Mouse (Mus musculus): ENCODE data around the gene Arid5b. TPM values are rescaled to one million over a fixed set of nuclear protein-coding genes. Genes with fewer than 3 reads are reported as not detected.
A peak's percentile ranks its signal among the peaks of the same experiment; 100 is the strongest.

Arid5b gene
- polyA plus RNA-seq, 1 experiment from 2014 or later = 34.0 TPM

DNA sequence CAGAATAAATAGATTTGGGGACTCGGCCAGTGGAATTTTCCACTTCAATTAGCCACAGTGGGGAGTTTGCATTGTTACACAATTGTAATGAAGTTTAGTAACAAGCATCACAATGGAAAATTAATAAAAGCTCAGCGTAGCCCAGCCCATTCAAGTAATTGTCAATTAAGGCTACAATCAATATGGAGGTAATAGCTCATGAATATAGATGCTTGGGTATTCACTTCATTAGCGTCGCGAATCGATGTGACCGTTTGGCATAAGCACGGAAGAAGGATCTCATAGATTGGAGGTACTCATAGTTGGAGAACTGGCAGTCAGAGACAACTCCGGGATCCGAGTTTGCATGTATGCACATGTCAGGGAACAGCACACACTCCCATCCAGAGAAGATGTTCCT is 214.0 kb downstream of the Arid5b start:
- no peak for ATAC-seq (ENCODE audit: low FRiP score, low TSS enrichment)
- 85% methylated on average over 10 of the region's 10 CpGs for WGBS
- no peak overlapping the region for H3K27ac ChIP-seq (ENCODE audit: low read length)
- no peak overlapping the region for H3K4me3 ChIP-seq (ENCODE audit: low read length)
- H3K9me3 ChIP-seq (ENCODE audit: low read length) = no peaks in the 10 kb centered on the region
- no peaks in the 10 kb centered on the region for H3K27me3 ChIP-seq (ENCODE audit: insufficient read depth, low read length)
- H3K36me3 ChIP-seq (ENCODE audit: insufficient read depth, low read length) = no peaks in the 10 kb centered on the region
- no peak overlapping the region for H3K9ac ChIP-seq (replicated peaks; ENCODE audit: low read length)
- H3K4me2 ChIP-seq (replicated peaks; ENCODE audit: low read depth, low read length) = no peak overlapping the region
- H3K4me1 ChIP-seq (ENCODE audit: insufficient read depth, low read length) = peaks cover 12% of the 10 kb centered on the region; the same call in 1 of the 2 replicates

DNA sequence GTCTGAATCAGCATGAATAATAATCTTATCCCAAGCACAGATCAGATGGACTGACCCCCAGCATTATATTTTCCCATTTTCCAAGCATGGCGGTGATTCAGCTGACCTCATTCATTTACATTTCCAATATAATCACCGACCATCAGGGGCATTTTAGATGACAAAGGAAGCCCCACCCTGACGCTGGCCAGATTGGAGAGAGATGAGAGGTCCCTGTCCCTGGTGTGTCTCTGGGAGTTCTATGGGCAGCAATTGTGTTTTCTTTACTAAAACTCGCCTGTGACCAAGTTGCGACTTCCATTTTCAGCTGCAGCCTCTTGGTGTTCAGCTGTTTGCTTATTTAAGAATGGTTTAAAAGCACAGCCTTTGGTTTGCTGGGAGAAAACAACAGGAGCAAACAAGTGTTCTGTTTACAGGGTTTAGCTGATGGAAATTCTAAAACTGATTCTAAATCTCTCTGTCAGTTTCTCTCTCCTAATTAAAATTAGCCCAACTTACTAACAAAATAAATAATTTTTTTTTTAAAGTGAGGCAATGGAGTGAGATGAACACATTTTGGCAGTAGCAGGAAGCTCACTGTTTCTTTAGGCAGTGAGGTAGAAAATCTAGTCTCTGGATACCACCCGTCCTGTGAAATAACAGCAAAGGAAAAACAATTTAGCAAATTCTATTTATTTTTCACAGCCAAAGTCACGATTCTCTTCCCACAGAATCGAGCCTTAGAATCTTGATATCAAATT is 214.6 kb downstream of the Arid5b start:
- no peak overlapping the region for H3K27ac ChIP-seq (ENCODE audit: low read length)
- 45% methylated on average over 8 of the region's 8 CpGs for WGBS
- H3K9ac ChIP-seq (replicated peaks; ENCODE audit: low read length) = no peak overlapping the region
- no peak overlapping the region for H3K4me3 ChIP-seq (ENCODE audit: low read length)
- no peaks in the 10 kb centered on the region for H3K27me3 ChIP-seq (ENCODE audit: insufficient read depth, low read length)
- no peak for ATAC-seq (ENCODE audit: low FRiP score, low TSS enrichment)
- H3K4me2 ChIP-seq (replicated peaks; ENCODE audit: low read depth, low read length) = no peak overlapping the region
- peaks cover 12% of the 10 kb centered on the region; the same call in 1 of the 2 replicates for H3K4me1 ChIP-seq (ENCODE audit: insufficient read depth, low read length)
- no peaks in the 10 kb centered on the region for H3K36me3 ChIP-seq (ENCODE audit: insufficient read depth, low read length)
- H3K9me3 ChIP-seq (ENCODE audit: low read length) = no peaks in the 10 kb centered on the region

DNA sequence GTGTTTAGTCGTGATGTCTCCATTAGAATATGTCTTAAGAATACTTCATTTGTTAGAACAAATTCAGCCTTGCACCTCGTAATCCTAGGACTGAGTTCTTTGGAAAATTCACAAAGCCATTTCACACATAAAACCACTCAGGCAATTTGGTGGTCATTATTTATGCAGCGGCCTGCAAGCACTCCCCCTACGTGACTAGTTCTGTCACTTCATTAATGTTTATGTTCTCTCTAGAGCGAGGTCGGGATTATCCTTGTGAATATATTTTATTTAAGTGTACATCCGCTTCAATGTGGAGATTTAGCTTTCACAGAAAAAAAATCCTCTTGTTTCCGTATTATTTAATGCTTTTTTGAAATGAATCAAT is 217.3 kb downstream of the Arid5b start:
- no peak overlapping the region for H3K4me3 ChIP-seq (ENCODE audit: low read length)
- peak overlapping the region; percentile 37 for H3K4me2 ChIP-seq (replicated peaks; ENCODE audit: low read depth, low read length)
- ATAC-seq (ENCODE audit: low FRiP score, low TSS enrichment) = no peak
- H3K27me3 ChIP-seq (ENCODE audit: insufficient read depth, low read length) = no peaks in the 10 kb centered on the region
- peak overlapping the region; percentile 5; the same call in 1 of the 2 replicates for H3K9ac ChIP-seq (replicated peaks; ENCODE audit: low read length)
- H3K27ac ChIP-seq (ENCODE audit: low read length) = peak overlapping the region; percentile 83
- no peaks in the 10 kb centered on the region for H3K36me3 ChIP-seq (ENCODE audit: insufficient read depth, low read length)
- H3K9me3 ChIP-seq (ENCODE audit: low read length) = peaks cover 3% of the 10 kb centered on the region; the same call in 1 of the 2 replicates
- 26% methylated on average over 8 of the region's 8 CpGs for WGBS
- H3K4me1 ChIP-seq (ENCODE audit: insufficient read depth, low read length) = peaks cover 12% of the 10 kb centered on the region; the same call in 1 of the 2 replicates

DNA sequence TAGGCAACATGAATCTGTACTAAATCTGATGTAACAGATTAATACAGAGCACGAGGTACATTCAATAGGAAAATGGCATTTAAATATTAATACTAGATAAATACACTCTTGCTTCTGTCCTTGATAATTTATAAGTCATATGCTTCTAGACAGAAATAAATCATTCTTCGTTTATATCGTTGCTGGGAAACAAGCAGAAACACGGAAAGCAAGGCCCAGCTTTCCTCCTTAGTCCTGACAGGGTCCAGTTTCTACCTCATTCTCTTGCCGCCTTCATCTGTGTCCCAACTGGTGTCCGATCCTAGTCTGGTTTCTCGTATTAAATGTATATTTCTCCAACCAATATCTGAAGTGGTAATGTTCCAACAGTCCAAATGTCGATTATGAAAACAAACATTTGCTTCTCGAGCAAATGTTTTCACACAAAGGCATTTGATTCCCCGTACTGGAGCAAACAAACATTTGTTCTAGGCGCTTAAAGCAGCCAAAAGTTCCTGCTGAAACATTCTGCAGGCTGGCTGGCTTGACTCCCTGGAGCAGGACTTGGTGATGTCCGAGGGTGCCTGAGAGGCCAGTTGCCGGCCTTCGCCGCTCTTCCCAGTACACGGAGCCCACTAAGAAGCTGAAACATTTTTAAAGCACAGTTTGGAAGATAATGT is 217.8 kb downstream of the Arid5b start:
- ATAC-seq (ENCODE audit: low FRiP score, low TSS enrichment) = no peak
- peak overlapping the region; percentile 5; the same call in 1 of the 2 replicates for H3K9ac ChIP-seq (replicated peaks; ENCODE audit: low read length)
- no peaks in the 10 kb centered on the region for H3K36me3 ChIP-seq (ENCODE audit: insufficient read depth, low read length)
- H3K4me1 ChIP-seq (ENCODE audit: insufficient read depth, low read length) = peaks cover 12% of the 10 kb centered on the region; the same call in 1 of the 2 replicates
- H3K27me3 ChIP-seq (ENCODE audit: insufficient read depth, low read length) = no peaks in the 10 kb centered on the region
- peak overlapping the region; percentile 83 for H3K27ac ChIP-seq (ENCODE audit: low read length)
- peaks cover 3% of the 10 kb centered on the region; the same call in 1 of the 2 replicates for H3K9me3 ChIP-seq (ENCODE audit: low read length)
- no peak overlapping the region for H3K4me3 ChIP-seq (ENCODE audit: low read length)
- peak overlapping the region; percentile 37 for H3K4me2 ChIP-seq (replicated peaks; ENCODE audit: low read depth, low read length)
- 31% methylated on average over 16 of the region's 16 CpGs for WGBS

DNA sequence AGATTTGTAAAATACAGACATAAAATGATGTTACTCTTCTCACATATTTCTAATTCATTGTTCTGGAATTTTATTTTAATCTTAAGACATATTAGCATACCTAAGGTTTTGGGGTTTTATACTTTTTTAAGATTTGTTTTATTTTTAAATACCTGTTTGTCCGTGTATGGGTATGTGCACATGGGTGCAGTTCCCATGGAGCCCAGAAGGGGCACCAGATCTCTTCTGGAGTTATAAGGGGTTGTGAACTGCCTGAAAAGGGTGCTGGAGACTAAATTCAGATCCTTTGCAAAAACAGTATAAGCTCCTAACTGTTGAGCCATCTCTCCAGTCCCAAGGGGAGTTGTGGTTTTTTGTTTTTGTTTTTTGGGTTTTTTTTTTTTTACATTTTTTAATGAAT is 220.2 kb downstream of the Arid5b start:
- peaks cover 3% of the 10 kb centered on the region; the same call in 1 of the 2 replicates for H3K9me3 ChIP-seq (ENCODE audit: low read length)
- WGBS = 96% methylated on average over 1 of the region's 1 CpGs

DNA sequence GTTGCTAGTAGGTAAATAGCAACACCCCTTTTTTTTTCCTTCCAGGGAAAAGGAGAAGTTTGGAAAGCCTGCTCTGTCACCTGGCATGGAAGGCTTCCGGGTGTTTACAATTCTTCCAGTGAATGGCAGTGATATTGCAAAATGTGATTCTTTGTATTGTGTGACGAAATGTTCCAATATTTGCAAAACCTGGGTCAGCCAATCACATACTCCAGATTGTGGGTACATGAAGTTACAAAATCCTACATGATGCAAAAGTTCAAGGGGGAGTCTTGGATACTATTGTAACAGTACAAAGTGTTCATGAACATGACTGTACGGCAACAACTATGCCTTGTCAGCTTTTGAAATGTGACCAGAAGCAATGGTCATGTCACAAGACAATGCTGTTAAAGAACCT is 220.7 kb downstream of the Arid5b start:
- WGBS = 87% methylated on average over 3 of the region's 3 CpGs
- H3K9me3 ChIP-seq (ENCODE audit: low read length) = peaks cover 3% of the 10 kb centered on the region; the same call in 1 of the 2 replicates
- H3K36me3 ChIP-seq (ENCODE audit: insufficient read depth, low read length) = no peaks in the 10 kb centered on the region
- peaks cover 8% of the 10 kb centered on the region; the same call in 1 of the 2 replicates for H3K4me1 ChIP-seq (ENCODE audit: insufficient read depth, low read length)
- H3K27me3 ChIP-seq (ENCODE audit: insufficient read depth, low read length) = no peaks in the 10 kb centered on the region
- H3K4me2 ChIP-seq (replicated peaks; ENCODE audit: low read depth, low read length) = no peak overlapping the region
- H3K27ac ChIP-seq (ENCODE audit: low read length) = no peak overlapping the region
- no peak overlapping the region for H3K4me3 ChIP-seq (ENCODE audit: low read length)
- ATAC-seq (ENCODE audit: low FRiP score, low TSS enrichment) = no peak
- no peak overlapping the region for H3K9ac ChIP-seq (replicated peaks; ENCODE audit: low read length)

More for the DNA sequence above, 220.2 kb downstream of the Arid5b start:
- H3K4me2 ChIP-seq (replicated peaks; ENCODE audit: low read depth, low read length) = no peak overlapping the region
- no peak overlapping the region for H3K4me3 ChIP-seq (ENCODE audit: low read length)
- H3K27me3 ChIP-seq (ENCODE audit: insufficient read depth, low read length) = no peaks in the 10 kb centered on the region
- H3K9ac ChIP-seq (replicated peaks; ENCODE audit: low read length) = no peak overlapping the region
- H3K4me1 ChIP-seq (ENCODE audit: insufficient read depth, low read length) = peaks cover 8% of the 10 kb centered on the region; the same call in 1 of the 2 replicates
- no peak for ATAC-seq (ENCODE audit: low FRiP score, low TSS enrichment)
- no peaks in the 10 kb centered on the region for H3K36me3 ChIP-seq (ENCODE audit: insufficient read depth, low read length)
- no peak overlapping the region for H3K27ac ChIP-seq (ENCODE audit: low read length)

DNA sequence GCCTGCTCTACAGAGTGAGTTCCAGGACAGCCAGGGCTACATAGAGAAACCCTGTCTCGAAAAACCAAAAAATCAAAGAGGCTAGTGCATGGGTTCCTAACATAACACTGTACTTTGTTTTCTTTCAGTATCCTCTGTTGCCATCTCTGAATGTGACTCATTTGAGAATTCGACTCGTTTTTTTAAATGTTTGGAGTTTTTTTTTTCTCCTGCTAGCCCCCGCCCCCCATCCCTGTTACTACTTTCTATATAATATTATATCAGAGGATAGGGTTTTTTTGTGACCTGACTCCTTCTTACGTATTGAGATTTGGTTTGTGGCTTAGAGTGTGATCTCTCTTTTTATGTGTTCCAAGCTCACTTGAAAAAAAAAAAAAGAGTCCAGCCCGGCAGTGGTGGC is 223.8 kb downstream of the Arid5b start:
- ATAC-seq (ENCODE audit: low FRiP score, low TSS enrichment) = no peak
- 83% methylated on average over 6 of the region's 6 CpGs for WGBS
- Histone ChIP-seq H3K27me3 (ENCODE audit: insufficient read depth, low read length) (no peaks in the 10 kb centered on the region), H3K36me3 (ENCODE audit: insufficient read depth, low read length) (no peaks in the 10 kb centered on the region), H3K4me3 (ENCODE audit: low read length) (no peak overlapping the region), H3K9me3 (ENCODE audit: low read length) (peaks cover 3% of the 10 kb centered on the region; the same call in 1 of the 2 replicates), H3K27ac (ENCODE audit: low read length) (no peak overlapping the region), H3K4me2 (replicated peaks; ENCODE audit: low read depth, low read length) (no peak overlapping the region), H3K4me1 (ENCODE audit: insufficient read depth, low read length) (no peaks in the 10 kb centered on the region), H3K9ac (replicated peaks; ENCODE audit: low read length) (no peak overlapping the region)

DNA sequence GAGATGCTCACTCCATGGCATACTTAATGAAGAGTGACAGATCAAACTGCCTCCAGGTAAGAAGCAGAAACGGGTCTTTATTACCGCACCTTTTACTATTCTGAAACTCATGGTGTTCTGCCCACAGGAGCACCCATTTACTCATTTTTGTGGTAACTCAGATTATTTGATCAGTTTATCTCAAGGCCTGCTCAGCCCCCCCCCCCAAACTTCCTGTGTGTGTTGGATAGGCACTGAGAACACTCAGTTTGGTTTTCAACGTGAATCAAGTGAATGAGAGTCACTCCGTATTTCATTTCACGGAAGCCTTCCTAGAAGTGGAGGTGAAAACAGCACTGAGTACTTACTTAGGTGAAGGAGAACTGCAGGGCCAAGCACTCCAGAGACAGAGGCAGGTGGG is 224.4 kb downstream of the Arid5b start:
- Histone ChIP-seq H3K9ac (replicated peaks; ENCODE audit: low read length) (no peak overlapping the region), H3K36me3 (ENCODE audit: insufficient read depth, low read length) (no peaks in the 10 kb centered on the region), H3K4me3 (ENCODE audit: low read length) (no peak overlapping the region), H3K27me3 (ENCODE audit: insufficient read depth, low read length) (no peaks in the 10 kb centered on the region), H3K4me1 (ENCODE audit: insufficient read depth, low read length) (no peaks in the 10 kb centered on the region), H3K27ac (ENCODE audit: low read length) (no peak overlapping the region), H3K9me3 (ENCODE audit: low read length) (peaks cover 3% of the 10 kb centered on the region; the same call in 1 of the 2 replicates), H3K4me2 (replicated peaks; ENCODE audit: low read depth, low read length) (no peak overlapping the region)
- 83% methylated on average over 5 of the region's 5 CpGs for WGBS
- no peak for ATAC-seq (ENCODE audit: low FRiP score, low TSS enrichment)

DNA sequence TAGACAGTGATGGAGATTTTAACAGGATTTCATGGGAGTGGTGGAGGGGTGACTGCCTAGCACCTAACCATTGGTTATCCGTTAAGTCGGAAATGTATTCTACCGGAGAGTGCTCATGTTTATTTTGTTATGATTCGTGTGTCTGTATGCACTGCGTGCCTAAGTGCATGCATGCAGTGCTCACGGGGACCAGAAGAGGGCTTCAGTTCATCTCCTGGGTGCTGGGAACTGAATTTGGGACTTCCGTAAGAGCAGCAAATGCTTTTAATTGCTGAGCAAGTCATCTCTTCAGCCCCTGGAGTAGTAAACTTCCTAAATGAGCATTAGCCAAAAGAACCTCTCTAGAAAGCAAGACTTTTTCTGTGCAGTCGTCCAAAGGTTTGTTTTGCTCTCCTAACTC is 226.2 kb downstream of the Arid5b start:
- H3K36me3 ChIP-seq (ENCODE audit: insufficient read depth, low read length) = no peaks in the 10 kb centered on the region
- H3K4me3 ChIP-seq (ENCODE audit: low read length) = no peak overlapping the region
- no peaks in the 10 kb centered on the region for H3K9me3 ChIP-seq (ENCODE audit: low read length)
- H3K4me2 ChIP-seq (replicated peaks; ENCODE audit: low read depth, low read length) = no peak overlapping the region
- no peak overlapping the region for H3K27ac ChIP-seq (ENCODE audit: low read length)
- H3K9ac ChIP-seq (replicated peaks; ENCODE audit: low read length) = no peak overlapping the region
- no peaks in the 10 kb centered on the region for H3K27me3 ChIP-seq (ENCODE audit: insufficient read depth, low read length)
- WGBS = 89% methylated on average over 8 of the region's 8 CpGs
- no peaks in the 10 kb centered on the region for H3K4me1 ChIP-seq (ENCODE audit: insufficient read depth, low read length)
- ATAC-seq (ENCODE audit: low FRiP score, low TSS enrichment) = no peak
